Mouse (Mus musculus) adrenal gland (tissue): ENCODE data around the gene Tas2r120.
"Not testable (repeated sequence)": the region's sequence is repeated elsewhere in the genome, so short reads cannot be mapped to it uniquely, and the experiment has no call there.

Experiments used
- intact Hi-C: fragments of 180-260 bp; cut with DNase I; formaldehyde crosslinking; loops from one replicate; pipeline ENCODE4 v1.15.1; 2025
- long read RNA-seq, 2 experiments: library from polyadenylated mRNA; unstranded; transcript quantifications; one replicate each; pipeline ENCODE4 v2.0.0; 2020; ENCODE audit warnings: borderline replicate concordance in 1 of 2; ENCODE audit not compliant: insufficient replicate concordance in 1 of 2

Gene Tas2r120
- long read RNA-seq, experiment 1: 0 reads
- long read RNA-seq, experiment 2: 0 reads

- intact Hi-C loops: no loop called here
Observed at GRCm38 (mm10) chr6:132656653-132657052, at the start of gene Tas2r120. Tas2r120 (plus strand) TSS chr6:132656953.

DNA sequence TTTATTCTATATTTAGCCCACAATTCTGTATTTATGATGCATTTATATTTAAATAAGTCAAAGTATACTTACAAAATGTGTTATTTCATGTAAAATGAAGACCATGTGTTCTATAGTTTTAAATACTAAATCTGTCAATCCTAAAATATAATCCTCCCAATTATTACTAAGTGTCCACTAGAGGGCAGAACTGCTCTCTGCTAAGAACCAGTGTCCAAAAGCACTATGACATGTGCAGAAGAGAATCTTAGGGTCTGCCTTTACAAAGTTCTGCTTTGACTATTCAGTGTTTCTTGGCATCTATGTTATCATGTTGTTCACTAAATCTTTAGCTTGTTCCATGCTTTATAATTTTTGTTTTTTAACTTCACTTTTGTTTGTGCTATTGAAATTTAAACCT is 7.4 kb upstream of the Tas2r120 start:
- intact Hi-C loops: loop anchor here (5.0 kb wide), 2 partner anchors 108 to 553 kb away; no protein-coding TSS in a partner anchor

GRCm38 (mm10) chr6:132651426-132651825 is 5.3 kb upstream of the Tas2r120 start, which contains the start of gene A630073D07Rik:
A630073D07Rik (minus strand) TSS chr6:132651526.
- intact Hi-C loops: no loop called here

- intact Hi-C loops: not testable (repeated sequence)
Observed at GRCm38 (mm10) chr6:132691596-132691995, 34.8 kb downstream of the Tas2r120 start.

- intact Hi-C loops: no loop called here
Observed at GRCm38 (mm10) chr6:132700907-132701306, 44.2 kb downstream of the Tas2r120 start, which contains the start of gene Tas2r121. Tas2r121 (minus strand) TSS chr6:132701007.
